Mouse (Mus musculus): Measurements from ENCODE around the gene Gba. TPM values are rescaled to one million over a fixed set of nuclear protein-coding genes. Genes with fewer than 3 reads are reported as not detected.

The Gba gene
- total RNA-seq (2012; rRNA removed): 42.8 and 49.1 TPM in 2 replicates
- polyA plus RNA-seq (2012; ENCODE audit: insufficient read depth in 1 of 2, insufficient read length in 2 of 2, low read depth in 1 of 2, low replicate concordance in 2 of 2, missing spikeins in 1 of 2): 10 to 100 TPM in 1 of 2 experiments, not detected in 1; 55.0 TPM

DNA sequence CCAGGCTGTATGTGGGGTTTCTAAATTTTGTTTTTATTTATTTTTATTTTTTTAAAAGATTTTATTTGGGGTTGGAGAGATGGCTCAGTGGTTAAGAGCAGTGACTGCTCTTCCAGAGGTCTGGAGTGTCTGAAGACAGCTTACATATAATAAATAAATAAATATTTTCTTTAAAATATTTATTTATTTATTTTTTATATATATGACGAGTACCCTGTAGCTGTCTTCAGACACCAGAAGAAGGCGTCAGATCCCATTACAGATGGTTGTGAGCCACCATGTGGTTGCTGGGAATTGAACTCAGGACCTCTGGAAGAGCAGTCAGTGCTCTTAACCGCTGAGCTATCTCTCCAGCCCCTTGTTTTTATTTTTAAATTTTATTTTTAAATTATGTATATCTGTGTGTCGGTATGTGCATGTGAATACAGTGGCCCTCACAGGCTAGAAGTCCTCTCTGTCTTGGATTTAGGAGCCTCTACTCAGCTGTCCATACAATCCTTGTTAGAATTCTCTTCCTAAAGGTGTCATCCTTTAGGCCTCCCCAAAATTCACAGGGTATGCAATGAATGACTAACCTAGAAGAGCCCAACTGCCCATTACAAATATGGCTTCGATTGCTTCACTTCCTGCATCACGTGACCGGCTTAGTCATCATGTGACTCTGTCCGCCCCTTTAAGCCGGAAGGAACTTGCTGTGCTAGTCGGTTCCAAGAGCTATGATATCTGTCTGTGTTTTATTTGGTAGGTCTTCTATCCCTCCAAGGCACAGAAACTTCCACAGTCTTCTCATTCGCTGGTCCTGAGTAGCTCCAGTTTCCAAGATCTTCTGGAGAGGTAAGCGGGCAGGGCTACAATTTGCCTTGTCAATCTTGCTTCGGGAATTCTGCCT is at the start of gene Gba:
TSS of gene Gba (plus strand) at position 676 of the 889 bp plus-strand sequence.
- peak within 1 kb of the TSS; percentile 86 for H3K27ac ChIP-seq (ENCODE audit: control insufficient read depth, low read depth, low read length)
- DNase-seq (ENCODE audit: low read depth, low spot score): peak; percentile 99
- peak within 1 kb of the TSS; percentile 71 to 85 for H3K4me3 ChIP-seq (ENCODE audit: control insufficient read depth in 1 of 2, insufficient read depth in 1 of 2, low read depth in 2 of 2, low read length in 2 of 2)
- H3K4me1 ChIP-seq (ENCODE audit: control insufficient read depth in 1 of 2, insufficient read depth in 2 of 2, low read length in 2 of 2): peaks cover 0 to 5% of the 10 kb centered on the region in 2 experiments; a peak in 2 of 4 replicates
- no peaks in the 10 kb centered on the region for H3K9me3 ChIP-seq (replicated peaks; ENCODE audit: insufficient read depth, low read length)
- H3K9ac ChIP-seq (ENCODE audit: control insufficient read depth, low read depth, low read length, poor library complexity, severe bottlenecking): peak within 1 kb of the TSS; percentile 86
- peaks cover 6% of the 10 kb centered on the region for H3K79me2 ChIP-seq (ENCODE audit: control insufficient read depth, insufficient read depth, low read length, poor library complexity)
- no peaks in the 10 kb centered on the region for H3K27me3 ChIP-seq (ENCODE audit: control insufficient read depth in 1 of 2, insufficient read depth in 2 of 2, low read length in 2 of 2)
- peaks cover 0 to 8% of the 10 kb centered on the region in 2 experiments; a peak in 2 of 4 replicates for H3K36me3 ChIP-seq (ENCODE audit: control insufficient read depth in 1 of 2, insufficient read depth in 2 of 2, low read length in 2 of 2)
- TF ChIP-seq SIN3A (IDR thresholded peaks at IDR 0.05; ENCODE audit: low read length) (peak; percentile 100), SMC3 (IDR thresholded peaks at IDR 0.05; ENCODE audit: low read depth, low read length) (no peak), USF2 (IDR thresholded peaks at IDR 0.05; ENCODE audit: borderline replicate concordance in 1 of 2, insufficient read depth in 1 of 2, low read depth in 1 of 2, low read length in 2 of 2) (peak; percentile 100), USF1 (IDR thresholded peaks at IDR 0.05; ENCODE audit: low read depth, low read length) (peak; percentile 99), GABPA (IDR thresholded peaks at IDR 0.05; ENCODE audit: low read depth, low read length) (no peak), NELFE (IDR thresholded peaks at IDR 0.05; ENCODE audit: low read depth, low read length) (peak; percentile 81), E2F4 (IDR thresholded peaks at IDR 0.05; ENCODE audit: borderline replicate concordance, low read depth, low read length) (no peak), CHD1 (IDR thresholded peaks at IDR 0.05; ENCODE audit: low read depth, low read length) (no peak), ZMIZ1 (IDR thresholded peaks at IDR 0.05; ENCODE audit: low read depth, low read length) (0 out of 2 replicates have a peak, but pooled peaks have one; percentile 54), MAZ (IDR thresholded peaks at IDR 0.05; ENCODE audit: low read depth, low read length) (0 out of 2 replicates have a peak, but pooled peaks have one; percentile 33), UBTF (IDR thresholded peaks at IDR 0.05; ENCODE audit: borderline replicate concordance, insufficient read depth, low read depth, low read length) (no peak), MEF2A (IDR thresholded peaks at IDR 0.05; ENCODE audit: extremely low read depth, insufficient replicate concordance, low read depth, low read length, poor library complexity, severe bottlenecking) (no peak), POLR2A (IDR thresholded peaks at IDR 0.05; ENCODE audit: control insufficient read depth in 1 of 2, insufficient read depth in 1 of 2, low read depth in 1 of 2, low read length in 2 of 2, poor library complexity in 1 of 2) (peak in 1 of 2 experiments; percentile 81; a peak in 2 of 4 replicates), ETS1 (IDR thresholded peaks at IDR 0.05; ENCODE audit: low read depth, low read length) (peak; percentile 83), JUND (IDR thresholded peaks at IDR 0.05; ENCODE audit: low read depth, low read length) (no peak), ZKSCAN1 (IDR thresholded peaks at IDR 0.05; ENCODE audit: low read depth, low read length) (no peak), TBP (IDR thresholded peaks at IDR 0.05; ENCODE audit: low read depth, low read length) (peak; percentile 70), ZC3H11A (IDR thresholded peaks at IDR 0.05; ENCODE audit: low read depth, low read length) (no peak), RAD21 (IDR thresholded peaks at IDR 0.05; ENCODE audit: low read depth, low read length) (no peak), TAL1 (IDR thresholded peaks at IDR 0.05; ENCODE audit: low read length) (no peak), MAFK (IDR thresholded peaks at IDR 0.05; ENCODE audit: borderline replicate concordance, low read depth, low read length) (no peak), MAX (IDR thresholded peaks at IDR 0.05; ENCODE audit: low read length) (peak; percentile 99), CHD2 (IDR thresholded peaks at IDR 0.05; ENCODE audit: low read length) (no peak), CTCF (IDR thresholded peaks at IDR 0.05 in 2 of 3, conservative IDR thresholded peaks at IDR 0.05 in 1 of 3; ENCODE audit: control insufficient read depth in 1 of 3, insufficient read depth in 1 of 3, low read depth in 2 of 3, low read length in 3 of 3, poor library complexity in 1 of 3, severe bottlenecking in 1 of 3) (no peak), EP300 (IDR thresholded peaks at IDR 0.05; ENCODE audit: low read depth in 1 of 2, low read length in 2 of 2) (no peak), POLR2AphosphoS2 (IDR thresholded peaks at IDR 0.05; ENCODE audit: low read length) (peak; percentile 64; the same call in 1 of the 2 replicates), KAT2A (conservative IDR thresholded peaks at IDR 0.05; ENCODE audit: low read depth, low read length) (peak; percentile 91), MYB (IDR thresholded peaks at IDR 0.05; ENCODE audit: low read depth, low read length) (no peak), MXI1 (IDR thresholded peaks at IDR 0.05; ENCODE audit: low read depth, low read length) (peak; percentile 88), ZNF384 (IDR thresholded peaks at IDR 0.05; ENCODE audit: low read depth, low read length) (peak; percentile 70; the same call in 1 of the 2 replicates), MYC (IDR thresholded peaks at IDR 0.05; ENCODE audit: low read depth, low read length) (peak; percentile 92), HCFC1 (IDR thresholded peaks at IDR 0.05; ENCODE audit: low read depth, low read length) (peak; percentile 99), BHLHE40 (IDR thresholded peaks at IDR 0.05; ENCODE audit: borderline replicate concordance, low read depth, low read length) (peak; percentile 80; the same call in 1 of the 2 replicates), RCOR1 (IDR thresholded peaks at IDR 0.05; ENCODE audit: low read depth, low read length) (peak; percentile 64), ELF1 (IDR thresholded peaks at IDR 0.05; ENCODE audit: low read depth, low read length) (peak; percentile 100)
